Mouse (Mus musculus) C2C12 (cell line): ENCODE results near the gene Opn4. TPM values are rescaled to one million over a fixed set of nuclear protein-coding genes. Genes with fewer than 3 reads are reported as not detected.

Experiments
- H3K27me3 ChIP-seq: one replicate; pipeline ENCODE4 v1.6.1; 2011; ENCODE audit not compliant: control insufficient read depth, insufficient read depth, insufficient read length
- H3K36me3 ChIP-seq: one replicate; pipeline ENCODE4 v1.6.1; 2011; ENCODE audit not compliant: control insufficient read depth, insufficient read depth
- H3K4me3 ChIP-seq: one replicate; pipeline ENCODE4 v1.5.1; 2011; ENCODE audit warnings: mild to moderate bottlenecking, control low read depth; ENCODE audit not compliant: poor library complexity, insufficient read depth, severe bottlenecking
- H3K79me2 ChIP-seq: one replicate; pipeline ENCODE4 v1.6.1; 2011; ENCODE audit not compliant: control insufficient read depth, insufficient read depth
- H3K79me3 ChIP-seq: one replicate; pipeline ENCODE4 v1.6.1; 2011; ENCODE audit warnings: low read depth, control low read depth
- H3ac ChIP-seq: one replicate; pipeline ENCODE3; 2011; ENCODE audit warnings: low read depth; ENCODE audit not compliant: control insufficient read depth, insufficient read length
- CEBPB ChIP-seq: IDR thresholded peaks from one replicate; pipeline ENCODE4 v1.6.1; 2011; ENCODE audit warnings: low read depth, mild to moderate bottlenecking, control low read depth, moderate library complexity
- CTCF ChIP-seq: IDR thresholded peaks from one replicate; pipeline ENCODE4 v1.5.1; 2011; ENCODE audit not compliant: control insufficient read depth, insufficient read depth, insufficient read length
- FOSL1 ChIP-seq: IDR thresholded peaks from one replicate; pipeline ENCODE4 v1.8.0; 2011; ENCODE audit warnings: mild to moderate bottlenecking, low read length; ENCODE audit not compliant: poor library complexity, insufficient read depth, severe bottlenecking
- MAX ChIP-seq: IDR thresholded peaks from one replicate; pipeline ENCODE4 v1.6.1; 2011; ENCODE audit warnings: mild to moderate bottlenecking, control low read depth
- MYOD1 ChIP-seq: IDR thresholded peaks from one replicate; pipeline ENCODE4 v1.6.1; 2011; ENCODE audit warnings: low read depth; ENCODE audit not compliant: control insufficient read depth, insufficient read length
- MYOG ChIP-seq: IDR thresholded peaks from one replicate; pipeline ENCODE4 v1.6.1; 2011; ENCODE audit not compliant: control insufficient read depth, insufficient read length; ENCODE audit errors: extremely low read depth
- USF1 ChIP-seq: IDR thresholded peaks from one replicate; pipeline ENCODE4 v1.6.1; 2011; ENCODE audit warnings: low read depth, mild to moderate bottlenecking, control low read depth, moderate library complexity
- long read RNA-seq, 2 experiments: library from polyadenylated mRNA; unstranded; transcript quantifications; one replicate each; pipeline ENCODE4 v2.0.0; 2019 to 2020
- polyA plus RNA-seq: library from polyadenylated mRNA; unstranded; fragments of >200 nt; fragmentation: generic; extraction: Trizol; gene quantifications from one replicate; pipeline ENCODE4 v1.2.1, GENCODE M21; 2012; ENCODE audit warnings: missing spikeins

Gene Opn4
- polyA plus RNA-seq, result not detected
- long read RNA-seq, experiment 1, result 0 reads
- long read RNA-seq, experiment 2, result 0 reads

DNA sequence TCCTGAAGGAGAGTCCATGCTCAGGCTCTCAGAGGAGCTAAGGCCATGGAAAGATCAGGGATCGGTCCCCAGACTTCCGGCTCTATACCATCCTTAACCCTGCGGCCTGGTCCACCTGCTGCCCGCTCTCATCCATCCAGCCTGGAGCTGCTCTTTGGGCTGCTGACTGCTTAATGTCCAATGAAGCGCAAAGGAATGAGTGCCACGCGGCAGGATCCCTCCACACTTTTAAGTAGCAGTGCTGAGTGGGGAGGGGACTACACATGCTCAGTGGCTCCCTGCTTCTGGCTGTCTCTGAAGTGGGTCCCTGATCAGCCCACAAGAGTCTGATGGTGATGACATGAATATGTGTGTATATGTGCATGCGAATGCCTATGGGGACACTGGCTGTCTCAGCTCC is at the start of gene Opn4:
TSS of gene Opn4 (minus strand) at position 202 of the 400 bp plus-strand sequence.
- no peaks in the 10 kb centered on the region for H3K27me3 ChIP-seq

DNA sequence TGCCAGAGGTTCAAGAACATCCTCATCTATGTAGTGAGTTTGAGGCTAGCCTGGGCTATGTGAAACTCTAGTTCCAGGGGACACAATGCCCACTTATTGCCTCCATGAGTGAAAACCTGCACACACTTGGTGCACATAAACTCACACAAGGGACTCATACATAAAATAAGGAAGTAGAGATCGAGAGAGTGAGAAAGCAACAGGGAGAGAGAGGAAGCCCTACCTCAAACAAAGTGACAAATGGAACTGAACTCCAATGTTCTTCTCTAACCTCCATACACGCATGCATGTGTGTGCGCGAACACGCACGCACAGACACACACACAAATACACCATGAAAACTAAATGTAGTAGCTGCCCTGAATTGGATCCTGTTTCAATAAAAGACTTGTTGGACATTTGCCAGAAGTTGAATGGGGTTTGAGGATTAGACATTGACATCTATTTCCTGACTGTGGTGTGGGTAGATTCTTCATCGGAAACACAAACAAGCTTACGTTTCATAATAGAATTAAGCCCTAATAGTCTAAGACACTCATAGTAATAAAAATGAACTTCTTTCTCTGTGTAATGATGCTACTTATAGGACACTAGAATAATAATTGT is 48.0 kb upstream of the Opn4 start:
- no peak overlapping the region for H3K4me3 ChIP-seq
- H3K79me2 ChIP-seq, result no peaks in the 10 kb centered on the region
- no peak overlapping the region for H3ac ChIP-seq
- H3K79me3 ChIP-seq, result no peaks in the 10 kb centered on the region
- no peaks in the 10 kb centered on the region for H3K36me3 ChIP-seq
- H3K27me3 ChIP-seq, result peaks cover 4% of the 10 kb centered on the region
- TF ChIP-seq USF1 (no peak), CEBPB (no peak), CTCF (no peak), MYOG (no peak), MYOD1 (no peak), MAX (no peak), FOSL1 (no peak)

More for the DNA sequence above, at the start of gene Opn4:
- no peaks in the 10 kb centered on the region for H3K79me3 ChIP-seq
- H3K79me2 ChIP-seq, result no peaks in the 10 kb centered on the region
- no peaks in the 10 kb centered on the region for H3K36me3 ChIP-seq
- H3K4me3 ChIP-seq, result no peak within 1 kb of the TSS
- no peak within 1 kb of the TSS for H3ac ChIP-seq
- no peak for TF ChIP-seq MYOG
- no peak for TF ChIP-seq CTCF
- TF ChIP-seq CEBPB, result no peak
- TF ChIP-seq FOSL1, result no peak
- no peak for TF ChIP-seq USF1
- no peak for TF ChIP-seq MAX
- no peak for TF ChIP-seq MYOD1

DNA sequence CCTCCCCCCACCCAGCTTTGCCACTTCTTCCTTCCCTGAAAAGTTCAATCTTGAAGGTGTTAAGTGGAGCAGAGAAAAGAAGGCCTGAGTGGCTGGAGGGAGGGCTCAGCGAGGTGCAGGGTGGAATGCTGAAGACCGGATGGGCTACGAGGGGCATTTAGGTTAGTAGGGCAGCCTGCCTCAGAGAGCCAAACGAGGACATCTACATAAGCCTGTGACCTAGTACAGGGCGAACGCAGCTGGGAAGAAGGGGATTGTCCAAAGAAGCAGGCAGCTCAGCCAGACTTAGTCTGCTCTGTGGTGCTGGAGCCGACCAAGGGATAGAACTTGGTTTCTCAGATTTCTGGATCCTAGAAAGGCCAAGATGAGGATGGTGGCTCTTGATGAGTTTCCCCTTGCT is 44.2 kb upstream of the Opn4 start:
- Histone ChIP-seq H3K79me3 (no peaks in the 10 kb centered on the region), H3K79me2 (no peaks in the 10 kb centered on the region), H3ac (no peak overlapping the region), H3K27me3 (peaks cover 4% of the 10 kb centered on the region), H3K36me3 (no peaks in the 10 kb centered on the region), H3K4me3 (no peak overlapping the region)
- TF ChIP-seq CTCF, result no peak
- TF ChIP-seq CEBPB, result no peak
- no peak for TF ChIP-seq MYOG
- TF ChIP-seq MYOD1, result no peak

DNA sequence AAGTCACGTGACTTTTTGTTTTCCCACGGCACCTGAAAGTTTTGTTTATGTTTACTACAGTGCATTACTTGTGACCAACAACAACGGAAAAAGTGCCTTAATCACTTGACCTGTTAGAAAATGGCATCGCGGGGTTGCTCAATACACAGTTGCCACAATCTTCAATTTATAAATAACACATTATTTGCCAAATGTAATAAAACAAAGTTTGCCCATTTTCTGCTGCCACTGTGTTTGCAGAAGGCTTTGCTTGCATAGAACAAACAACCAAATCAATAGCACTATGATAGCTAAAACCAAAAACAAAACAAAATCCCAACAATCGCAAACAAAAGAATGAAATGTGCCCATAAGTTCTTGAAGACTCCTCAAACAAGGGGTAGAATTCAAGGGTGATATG is 35.8 kb upstream of the Opn4 start:
- Histone ChIP-seq H3K36me3 (no peaks in the 10 kb centered on the region), H3K4me3 (no peak overlapping the region), H3K27me3 (no peaks in the 10 kb centered on the region), H3K79me2 (no peaks in the 10 kb centered on the region), H3K79me3 (no peaks in the 10 kb centered on the region), H3ac (no peak overlapping the region)
- TF ChIP-seq FOSL1, result no peak
- no peak for TF ChIP-seq MAX
- no peak for TF ChIP-seq CTCF
- TF ChIP-seq MYOG, result no peak
- no peak for TF ChIP-seq USF1
- no peak for TF ChIP-seq MYOD1
- TF ChIP-seq CEBPB, result no peak

DNA sequence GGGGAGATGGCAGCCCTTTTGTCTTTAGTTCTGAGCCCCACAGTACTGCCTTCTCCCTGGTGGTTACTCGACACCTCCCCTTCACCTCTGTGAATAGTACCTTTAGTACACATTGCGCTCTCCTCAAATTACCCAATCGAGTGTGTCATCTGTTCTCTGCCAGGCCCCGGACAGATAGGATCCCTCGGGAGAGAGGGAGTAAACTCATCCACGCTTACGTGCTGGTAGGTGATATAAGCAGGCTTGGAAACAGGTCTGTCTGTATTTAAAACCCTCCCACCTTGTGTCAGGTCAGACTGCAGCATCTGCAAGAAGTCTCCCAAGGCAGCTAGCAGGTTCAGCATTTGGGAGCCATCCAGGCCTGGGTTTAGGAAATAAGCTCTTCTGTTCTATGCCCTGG is 35.2 kb upstream of the Opn4 start:
- no peak overlapping the region for H3K4me3 ChIP-seq
- H3K36me3 ChIP-seq, result no peaks in the 10 kb centered on the region
- no peak overlapping the region for H3ac ChIP-seq
- no peak for TF ChIP-seq CEBPB
- no peak for TF ChIP-seq USF1
- no peak for TF ChIP-seq MYOG
- TF ChIP-seq MAX, result no peak
- TF ChIP-seq FOSL1, result no peak
- no peak for TF ChIP-seq CTCF
- TF ChIP-seq MYOD1, result no peak
- H3K79me2 ChIP-seq, result no peaks in the 10 kb centered on the region
- no peaks in the 10 kb centered on the region for H3K79me3 ChIP-seq
- no peaks in the 10 kb centered on the region for H3K27me3 ChIP-seq
